Mouse (Mus musculus) embryonic fibroblast, embryonic 13.5 days (primary cell): ENCODE measurements around the gene Gm12184. TPM values are rescaled to one million over a fixed set of nuclear protein-coding genes. Genes with fewer than 3 reads are reported as not detected.
A peak's percentile ranks its signal among the peaks of the same experiment; 100 is the strongest.

ENCODE experiments used
- H3K27ac ChIP-seq: 2 replicates; pipeline ENCODE4 v1.5.1; 2012; ENCODE audit warnings: low read length, control low read depth, inconsistent platforms; ENCODE audit not compliant: insufficient read depth
- H3K4me1 ChIP-seq: 2 replicates; pipeline ENCODE4 v1.6.1; 2011; ENCODE audit warnings: low read length; ENCODE audit not compliant: control insufficient read depth, insufficient read depth
- H3K4me3 ChIP-seq: 2 replicates; pipeline ENCODE4 v1.5.1; 2011; ENCODE audit warnings: mild to moderate bottlenecking, control low read depth, low read length; ENCODE audit not compliant: insufficient read depth
- CTCF ChIP-seq: IDR thresholded peaks from 2 replicates; pipeline ENCODE4 v1.5.1; 2011; ENCODE audit warnings: mild to moderate bottlenecking, control low read depth, low read length, moderate library complexity, borderline replicate concordance; ENCODE audit not compliant: insufficient read depth
- POLR2A ChIP-seq: IDR thresholded peaks from 2 replicates; pipeline ENCODE4 v1.6.1; 2011; ENCODE audit warnings: low read depth, mild to moderate bottlenecking, control low read depth, low read length, moderate library complexity
- polyA plus RNA-seq: library from polyadenylated mRNA; stranded (reverse); fragments of >200 nt; gene quantifications from 2 replicates; pipeline ENCODE4 v1.2.4, GENCODE M21; 2011; ENCODE audit warnings: low read depth; ENCODE audit not compliant: missing spikeins, insufficient read length

Gene Gm12184
- polyA plus RNA-seq, 1 experiment, result 61.2 TPM

- H3K4me1 ChIP-seq, result peaks cover 3% of the 10 kb centered on the region; the same call in 1 of the 2 replicates
- no peak for TF ChIP-seq CTCF
- no peak for TF ChIP-seq POLR2A
Observed at GRCm38 (mm10) chr11:48838879-48839680, 12.6 kb upstream of the Gm12184 start.

GRCm38 (mm10) chr11:48838181-48838797 is 11.8 kb upstream of the Gm12184 start:
- H3K4me1 ChIP-seq, result peaks cover 3% of the 10 kb centered on the region; the same call in 1 of the 2 replicates
- H3K27ac ChIP-seq, result peak overlapping the region; percentile 67
- no peak; the same call in none of the 2 replicates for TF ChIP-seq POLR2A
- no peak for TF ChIP-seq CTCF
- H3K4me3 ChIP-seq, result peak overlapping the region; percentile 65

More at GRCm38 (mm10) chr11:48838879-48839680, 12.6 kb upstream of the Gm12184 start:
- H3K27ac ChIP-seq, result peak overlapping the region; percentile 67
- H3K4me3 ChIP-seq, result peak overlapping the region; percentile 65; the same call in 1 of the 2 replicates

- H3K4me1 ChIP-seq, result peaks cover 3% of the 10 kb centered on the region; the same call in 1 of the 2 replicates
- H3K27ac ChIP-seq, result peak overlapping the region; percentile 67
- peak; percentile 64 for TF ChIP-seq POLR2A
- no peak for TF ChIP-seq CTCF
- H3K4me3 ChIP-seq, result peak overlapping the region; percentile 65
Observed at GRCm38 (mm10) chr11:48837310-48838180, 11.1 kb upstream of the Gm12184 start.

GRCm38 (mm10) chr11:48836990-48837309 is 10.5 kb upstream of the Gm12184 start:
- H3K4me3 ChIP-seq, result peak overlapping the region; percentile 65
- 0 out of 2 replicates have a peak overlapping the region, but pooled peaks have one; percentile 67 for H3K27ac ChIP-seq
- peaks cover 3% of the 10 kb centered on the region; the same call in 1 of the 2 replicates for H3K4me1 ChIP-seq
- TF ChIP-seq CTCF (no peak), POLR2A (no peak)

- Histone ChIP-seq H3K4me3 (no peak overlapping the region), H3K4me1 (peaks cover 3% of the 10 kb centered on the region; the same call in 1 of the 2 replicates), H3K27ac (no peak overlapping the region)
- TF ChIP-seq POLR2A, result no peak
- no peak for TF ChIP-seq CTCF
Observed at GRCm38 (mm10) chr11:48835923-48836322, 9.5 kb upstream of the Gm12184 start.

- TF ChIP-seq POLR2A (no peak), CTCF (no peak)
- H3K4me1 ChIP-seq, result peaks cover 3% of the 10 kb centered on the region; the same call in 1 of the 2 replicates
- peak overlapping the region; percentile 70 for H3K27ac ChIP-seq
Observed at GRCm38 (mm10) chr11:48833731-48834639, 7.5 kb upstream of the Gm12184 start.

GRCm38 (mm10) chr11:48833078-48833730 is 6.7 kb upstream of the Gm12184 start:
- Histone ChIP-seq H3K4me1 (peaks cover 3% of the 10 kb centered on the region; the same call in 1 of the 2 replicates), H3K27ac (no peak overlapping the region), H3K4me3 (no peak overlapping the region)
- TF ChIP-seq CTCF, result no peak

More at GRCm38 (mm10) chr11:48833731-48834639, 7.5 kb upstream of the Gm12184 start:
- peak overlapping the region; percentile 92 for H3K4me3 ChIP-seq

GRCm38 (mm10) chr11:48831273-48831672 is 4.8 kb upstream of the Gm12184 start:
- H3K4me3 ChIP-seq, result no peak overlapping the region
- no peak for TF ChIP-seq POLR2A
- TF ChIP-seq CTCF, result no peak
- H3K27ac ChIP-seq, result no peak overlapping the region
- H3K4me1 ChIP-seq, result peaks cover 3% of the 10 kb centered on the region; the same call in 1 of the 2 replicates

- peaks cover 1% of the 10 kb centered on the region; the same call in 1 of the 2 replicates for H3K4me1 ChIP-seq
- H3K4me3 ChIP-seq, result no peak overlapping the region
- TF ChIP-seq POLR2A (no peak), CTCF (no peak)
- H3K27ac ChIP-seq, result no peak overlapping the region
Observed at GRCm38 (mm10) chr11:48830279-48830678, 3.8 kb upstream of the Gm12184 start.
